Mouse (Mus musculus) heart, adult 2 months (tissue): ENCODE data around the gene Prickle1. TPM values are rescaled to one million over a fixed set of nuclear protein-coding genes. Genes with fewer than 3 reads are reported as not detected.

Experiments used
- DNase-seq, 2 experiments: peaks; one replicate each; pipeline ENCODE4 v3.0.0; 2021
- H3K27ac ChIP-seq: fragments of 200-600 bp; 2 replicates; pipeline ENCODE4 v1.8.1; 2022
- H3K27me3 ChIP-seq: fragments of 200-500 bp; 2 replicates; pipeline ENCODE4 v1.6.1; 2012; ENCODE audit warnings: mild to moderate bottlenecking, low read length, inconsistent platforms, mixed read lengths; ENCODE audit not compliant: control insufficient read depth, insufficient read depth
- H3K36me3 ChIP-seq: fragments of 200-500 bp; 2 replicates; pipeline ENCODE4 v1.6.1; 2012; ENCODE audit warnings: low read length, inconsistent platforms; ENCODE audit not compliant: control insufficient read depth, insufficient read depth
- H3K4me1 ChIP-seq: fragments of 200-500 bp; 2 replicates; pipeline ENCODE4 v1.6.1; 2011; ENCODE audit warnings: low read length; ENCODE audit not compliant: control insufficient read depth, insufficient read depth
- H3K4me3 ChIP-seq: fragments of 200-600 bp; 2 replicates; pipeline ENCODE4 v1.8.1; 2022
- H3K79me2 ChIP-seq: fragments of 200-500 bp; replicated peaks from 2 replicates; pipeline ENCODE4 v1.6.1; 2012; ENCODE audit warnings: mild to moderate bottlenecking, inconsistent platforms, low read length, moderate library complexity, mixed read lengths; ENCODE audit not compliant: control insufficient read depth, insufficient read depth
- H3K9ac ChIP-seq: fragments of 200-500 bp; 2 replicates; pipeline ENCODE4 v1.6.1; 2012; ENCODE audit warnings: low read depth, mild to moderate bottlenecking, control low read depth, inconsistent platforms, low read length, mixed read lengths
- CTCF ChIP-seq: fragments of 200-600 bp; IDR thresholded peaks from 2 replicates; pipeline ENCODE4 v1.8.1; 2022; ENCODE audit warnings: antibody characterized with exemption, mild to moderate bottlenecking, moderate library complexity
- EP300 ChIP-seq: fragments of 200-500 bp; IDR thresholded peaks from 2 replicates; pipeline ENCODE4 v1.6.1; 2011; ENCODE audit warnings: low read depth, low read length, control low read depth; ENCODE audit not compliant: insufficient read depth
- POLR2A ChIP-seq: fragments of 200-500 bp; IDR thresholded peaks from 2 replicates; pipeline ENCODE4 v1.6.1; 2011; ENCODE audit warnings: mild to moderate bottlenecking, low read depth, low read length, control low read depth; ENCODE audit not compliant: insufficient read depth
- WGBS: fragments of 180-500 bp; shearing (Covaris S2); methylation state at CpG from one replicate; pipeline ENCODE4 v1.1.7; 2018; 5-methylcytosine and 5-hydroxymethylcytosine counted together
- intact Hi-C: fragments of 180-260 bp; cut with DNase I; formaldehyde crosslinking; loops from one replicate; pipeline ENCODE4 v1.15.1; 2025
- polyA plus RNA-seq: library from polyadenylated mRNA; depleted of rRNA; stranded (reverse); fragments of >200 nt; gene quantifications from 2 replicates; pipeline ENCODE4 v1.2.3, GENCODE M21; 2012
- total RNA-seq, 2 experiments: library from RNA; stranded (reverse); gene quantifications; 2 replicates each; pipeline ENCODE4 v1.2.3; 2021

The Prickle1 gene
- total and polyA plus RNA-seq, 3 experiments: 8.6 to 18.6 (median 11.2) TPM

GRCm38 (mm10) chr15:93554203-93554851, 41.4 kb downstream of the Prickle1 start:
- H3K27me3 ChIP-seq: no peaks in the 10 kb centered on the region
- 0 out of 2 replicates have a peak, but pooled peaks have one; percentile 18 for TF ChIP-seq EP300
- no peak for TF ChIP-seq CTCF
- H3K36me3 ChIP-seq: peaks cover 8% of the 10 kb centered on the region
- peak in 1 of 2 experiments; percentile 40 for DNase-seq
- H3K4me3 ChIP-seq: no peak overlapping the region
- peaks cover 4% of the 10 kb centered on the region; the same call in 1 of the 2 replicates for H3K79me2 ChIP-seq
- peaks cover 5% of the 10 kb centered on the region; the same call in 1 of the 2 replicates for H3K4me1 ChIP-seq
- H3K9ac ChIP-seq: no peak overlapping the region
- 51% methylated on average over 12 of the region's 12 CpGs for WGBS
- intact Hi-C loops: no loop called here
- no peak overlapping the region for H3K27ac ChIP-seq

- peaks cover 7% of the 10 kb centered on the region; the same call in 1 of the 2 replicates for H3K4me1 ChIP-seq
- peak; percentile 51 to 56 for DNase-seq
- intact Hi-C loops: no loop called here
- WGBS: 23% methylated on average over 9 of the region's 9 CpGs
- H3K27ac ChIP-seq: no peak overlapping the region
- peaks cover 4% of the 10 kb centered on the region for H3K79me2 ChIP-seq
- H3K4me3 ChIP-seq: no peak overlapping the region
- H3K27me3 ChIP-seq: no peaks in the 10 kb centered on the region
- TF ChIP-seq POLR2A: no peak
- TF ChIP-seq CTCF: no peak
- no peak for TF ChIP-seq EP300
- H3K36me3 ChIP-seq: peaks cover 11% of the 10 kb centered on the region
- no peak overlapping the region for H3K9ac ChIP-seq
These were observed 43.5 kb downstream of the Prickle1 start for GRCm38 (mm10) chr15:93552169-93552568.

- WGBS: 66% methylated on average over 9 of the region's 9 CpGs
- Histone ChIP-seq H3K36me3 (peaks cover 11% of the 10 kb centered on the region), H3K4me1 (peaks cover 5% of the 10 kb centered on the region; the same call in 1 of the 2 replicates), H3K9ac (no peak overlapping the region), H3K4me3 (no peak overlapping the region), H3K79me2 (peaks cover 7% of the 10 kb centered on the region), H3K27me3 (no peaks in the 10 kb centered on the region), H3K27ac (no peak overlapping the region)
- TF ChIP-seq CTCF: no peak
- TF ChIP-seq EP300: no peak
- TF ChIP-seq POLR2A: no peak
- intact Hi-C loops: no loop called here
- no peak for DNase-seq
These were observed 47.4 kb downstream of the Prickle1 start for GRCm38 (mm10) chr15:93548297-93548696.

GRCm38 (mm10) chr15:93539415-93539814, 56.3 kb downstream of the Prickle1 start:
- WGBS: 46% methylated on average over 3 of the region's 3 CpGs
- H3K4me1 ChIP-seq: peaks cover 12% of the 10 kb centered on the region
- no peak for DNase-seq
- H3K4me3 ChIP-seq: no peak overlapping the region
- no peak overlapping the region for H3K9ac ChIP-seq
- H3K79me2 ChIP-seq: no peaks in the 10 kb centered on the region; the same call in 1 of the 2 replicates
- no peaks in the 10 kb centered on the region for H3K27me3 ChIP-seq
- no peak overlapping the region for H3K27ac ChIP-seq
- no peak for TF ChIP-seq CTCF
- TF ChIP-seq POLR2A: no peak
- TF ChIP-seq EP300: no peak
- intact Hi-C loops: no loop called here
- peaks cover 3% of the 10 kb centered on the region for H3K36me3 ChIP-seq

- intact Hi-C loops: no loop called here
- peak in 1 of 2 experiments; percentile 31 for DNase-seq
- Histone ChIP-seq H3K27ac (peak overlapping the region; percentile 54), H3K27me3 (no peaks in the 10 kb centered on the region), H3K4me3 (peak overlapping the region; percentile 3; the same call in 1 of the 2 replicates), H3K9ac (peak overlapping the region; percentile 40; the same call in 1 of the 2 replicates), H3K4me1 (peaks cover 12% of the 10 kb centered on the region), H3K79me2 (no peaks in the 10 kb centered on the region; the same call in 1 of the 2 replicates), H3K36me3 (peaks cover 3% of the 10 kb centered on the region)
- WGBS: 34% methylated on average over 21 of the region's 21 CpGs
- no peak for TF ChIP-seq CTCF
- no peak for TF ChIP-seq EP300
- TF ChIP-seq POLR2A: no peak
These were observed 57.0 kb downstream of the Prickle1 start for GRCm38 (mm10) chr15:93538551-93539205.

- intact Hi-C loops: loop anchor here (2.0 kb wide), 1 partner anchor 17 kb away; no protein-coding TSS in a partner anchor
- Histone ChIP-seq H3K27ac (peak overlapping the region; percentile 54), H3K79me2 (no peaks in the 10 kb centered on the region; the same call in 1 of the 2 replicates), H3K9ac (no peak overlapping the region), H3K4me3 (no peak overlapping the region), H3K4me1 (peaks cover 12% of the 10 kb centered on the region), H3K27me3 (no peaks in the 10 kb centered on the region), H3K36me3 (peaks cover 3% of the 10 kb centered on the region)
- WGBS: 53% methylated on average over 7 of the region's 7 CpGs
- no peak for DNase-seq
- TF ChIP-seq POLR2A (peak; percentile 60), CTCF (no peak), EP300 (peak; percentile 88)
These were observed 57.9 kb downstream of the Prickle1 start for GRCm38 (mm10) chr15:93537745-93538144.
